Mouse (Mus musculus) forebrain, postnatal 0 days (tissue): ENCODE results near the gene Rnf19b. TPM values are rescaled to one million over a fixed set of nuclear protein-coding genes. Genes with fewer than 3 reads are reported as not detected.

Experiments used
- ATAC-seq: fragments of 200-750 bp; cut with Nextera tagmentation; 2 replicates; pipeline ENCODE4 v1.8.0; 2017; ENCODE audit warnings: mild to moderate bottlenecking, moderate library complexity
- DNase-seq: peaks from one replicate; pipeline ENCODE4 v3.0.0-alpha.2; 2015
- H3K27ac ChIP-seq: fragments of 300-500 bp; sonication (generic); 2 replicates; pipeline ENCODE4 v1.5.1; 2014; ENCODE audit warnings: low read depth, mild to moderate bottlenecking, antibody characterized with exemption, low read length, moderate library complexity, mixed read lengths
- H3K27me3 ChIP-seq: fragments of 300-500 bp; sonication (generic); 2 replicates; pipeline ENCODE4 v1.6.1; 2014; ENCODE audit warnings: mild to moderate bottlenecking, low read length, mixed read lengths; ENCODE audit not compliant: insufficient read depth
- H3K36me3 ChIP-seq: fragments of 300-500 bp; sonication (generic); 2 replicates; pipeline ENCODE4 v1.6.1; 2014; ENCODE audit warnings: mild to moderate bottlenecking, moderate library complexity; ENCODE audit not compliant: insufficient read depth
- H3K4me1 ChIP-seq: fragments of 300-500 bp; sonication (generic); 2 replicates; pipeline ENCODE4 v1.6.1; 2014; ENCODE audit warnings: antibody characterized with exemption; ENCODE audit not compliant: insufficient read depth
- H3K4me2 ChIP-seq: fragments of 300-500 bp; sonication (generic); 2 replicates; pipeline ENCODE4 v1.6.1; 2014; ENCODE audit warnings: low read depth, mild to moderate bottlenecking, moderate library complexity
- H3K4me3 ChIP-seq: fragments of 300-500 bp; sonication (generic); 2 replicates; pipeline ENCODE4 v1.5.1; 2014; ENCODE audit warnings: low read depth, low read length, mixed read lengths
- H3K9ac ChIP-seq: fragments of 300-500 bp; sonication (generic); 2 replicates; pipeline ENCODE4 v1.6.1; 2014; ENCODE audit warnings: mild to moderate bottlenecking
- H3K9me3 ChIP-seq: fragments of 300-500 bp; sonication (generic); 2 replicates; pipeline ENCODE4 v1.6.1; 2016; ENCODE audit warnings: low read length
- CTCF ChIP-seq: sonication (generic); IDR thresholded peaks from 2 replicates; pipeline ENCODE4 v1.5.1; 2016; ENCODE audit warnings: antibody characterized with exemption, control low read depth, low read depth
- WGBS: fragments of 180-500 bp; shearing (Covaris S2); extraction: QIAGEN DNeasy Blood & Tissue Kit; methylation state at CpG from one replicate; pipeline ENCODE4 v1.1.7; 2014; 5-methylcytosine and 5-hydroxymethylcytosine counted together
- polyA plus RNA-seq: library from polyadenylated mRNA; unstranded; fragments of >200 nt; fragmentation: Nextera tagmentation; extraction: Ambion mirVana; gene quantifications from 2 replicates; pipeline ENCODE4 v1.2.1, GENCODE M21; 2015
- total RNA-seq: library from RNA; depleted of rRNA; stranded (reverse); fragments of >200 nt; gene quantifications from 2 replicates; pipeline ENCODE4 v1.2.3, GENCODE M21; 2014

Gene Rnf19b
- total and polyA plus RNA-seq, 2 experiments from 2014 or later: 31.1 to 135 TPM

DNA sequence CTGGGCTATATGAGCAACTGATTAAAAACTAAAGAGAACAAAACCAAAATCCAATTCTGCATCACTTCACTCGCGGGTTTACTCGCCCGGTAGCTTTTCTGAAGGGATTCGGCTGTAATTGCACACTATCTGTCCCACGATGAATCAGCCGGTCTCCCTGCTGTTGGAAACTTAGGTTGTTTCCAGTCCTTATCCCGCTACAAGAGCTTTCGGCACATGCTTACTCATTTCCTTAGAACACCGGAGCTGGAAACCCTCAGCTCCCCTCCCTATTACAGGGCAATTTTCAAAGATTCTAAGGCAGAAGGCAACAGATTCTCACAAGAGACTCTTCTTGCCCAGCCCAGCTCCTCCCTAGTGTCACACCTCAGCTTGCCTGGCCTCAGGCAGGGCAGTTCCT, 40.9 kb upstream of the Rnf19b start:
- Histone ChIP-seq H3K36me3 (no peaks in the 10 kb centered on the region), H3K27me3 (no peaks in the 10 kb centered on the region), H3K27ac (no peak overlapping the region), H3K4me2 (no peak overlapping the region), H3K4me3 (no peak overlapping the region), H3K9me3 (no peaks in the 10 kb centered on the region), H3K9ac (no peak overlapping the region), H3K4me1 (0 out of 2 replicates have a peak, but pooled peaks cover 6% of the 10 kb centered on the region)
- WGBS: 86% methylated on average over 10 of the region's 10 CpGs
- ATAC-seq (no peak), DNase-seq (no peak)
- no peak for TF ChIP-seq CTCF

DNA sequence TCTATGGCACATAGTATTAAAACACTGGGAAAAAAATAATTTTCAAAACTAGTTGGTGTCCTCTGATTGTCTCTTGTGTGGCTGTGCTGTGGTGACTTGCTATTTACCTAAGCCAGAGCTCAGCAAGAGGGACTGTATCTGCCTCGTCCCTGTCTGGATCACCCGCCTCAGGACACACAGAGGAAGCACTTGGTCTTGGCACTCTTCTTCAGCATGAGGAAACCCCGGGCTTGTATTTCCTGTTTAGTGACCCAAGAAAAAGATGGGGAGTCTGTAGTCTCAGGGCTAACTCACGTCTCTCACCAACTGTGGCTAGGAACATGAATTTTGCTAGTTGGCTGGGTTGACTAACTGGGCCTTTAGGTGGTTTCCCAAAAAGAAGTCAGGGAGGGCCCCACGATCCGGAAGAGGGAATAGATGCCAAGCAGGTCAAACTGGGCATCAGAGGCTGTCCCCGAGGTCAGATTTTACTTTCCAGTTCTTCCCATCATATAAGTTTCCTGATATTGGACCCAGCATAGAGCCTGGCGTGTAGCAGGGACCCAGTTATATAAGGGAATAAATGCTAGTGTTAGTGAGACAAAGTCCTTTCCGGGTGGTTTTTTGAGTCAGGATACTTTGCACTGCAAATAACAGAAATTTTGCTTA, 39.2 kb upstream of the Rnf19b start:
- Histone ChIP-seq H3K36me3 (no peaks in the 10 kb centered on the region), H3K27me3 (no peaks in the 10 kb centered on the region), H3K27ac (no peak overlapping the region), H3K9ac (no peak overlapping the region), H3K4me2 (no peak overlapping the region), H3K9me3 (no peaks in the 10 kb centered on the region), H3K4me1 (0 out of 2 replicates have a peak, but pooled peaks cover 5% of the 10 kb centered on the region), H3K4me3 (no peak overlapping the region)
- ATAC-seq (no peak), DNase-seq (no peak)
- WGBS: 89% methylated on average over 9 of the region's 9 CpGs
- no peak for TF ChIP-seq CTCF

DNA sequence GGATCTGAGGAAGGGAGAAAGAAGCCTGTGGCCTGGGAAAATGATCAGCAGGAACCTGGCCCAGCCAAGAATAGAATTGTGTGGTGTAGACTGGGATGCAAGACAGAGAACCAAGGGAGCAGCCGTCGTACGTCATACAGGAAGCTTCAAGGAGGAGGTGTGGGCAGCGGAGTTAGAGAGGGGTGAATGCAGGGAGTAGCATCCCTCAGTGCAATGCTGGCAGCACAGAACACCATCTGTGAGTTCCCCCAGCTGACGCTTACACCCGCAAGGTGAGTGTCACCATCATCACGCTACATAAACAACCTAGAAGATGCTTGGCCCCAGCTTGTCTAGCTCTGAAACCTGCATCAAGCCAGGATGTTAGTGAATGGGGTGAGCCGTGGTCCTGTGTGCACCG, 38.3 kb upstream of the Rnf19b start:
- H3K36me3 ChIP-seq: no peaks in the 10 kb centered on the region
- DNase-seq (no peak), ATAC-seq (no peak)
- TF ChIP-seq CTCF: no peak
- no peak overlapping the region for H3K4me3 ChIP-seq
- H3K27me3 ChIP-seq: no peaks in the 10 kb centered on the region
- H3K27ac ChIP-seq: no peak overlapping the region
- H3K9me3 ChIP-seq: no peaks in the 10 kb centered on the region
- no peak overlapping the region for H3K4me2 ChIP-seq
- 60% methylated on average over 9 of the region's 9 CpGs for WGBS
- no peak overlapping the region for H3K9ac ChIP-seq
- H3K4me1 ChIP-seq: 0 out of 2 replicates have a peak, but pooled peaks cover 5% of the 10 kb centered on the region

DNA sequence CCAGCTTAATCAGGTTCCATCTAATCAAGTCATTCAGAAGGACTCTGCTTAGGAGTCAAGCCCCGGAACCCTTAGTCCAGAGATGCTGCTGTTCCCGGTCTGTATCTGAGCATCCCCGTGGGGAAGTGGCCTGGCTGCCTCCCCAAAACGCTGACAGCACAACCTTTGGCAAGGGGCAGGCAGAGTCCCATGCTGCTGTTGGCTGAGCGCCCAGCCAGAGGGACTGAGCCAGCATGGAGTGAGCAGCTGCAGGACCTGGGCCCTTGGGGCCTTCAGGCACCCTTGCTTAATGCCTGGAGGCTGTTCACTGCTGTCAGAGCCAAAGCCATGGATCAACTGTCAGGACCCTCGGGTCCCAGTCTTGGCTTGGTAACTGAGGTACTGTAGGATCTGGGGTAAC, 37.6 kb upstream of the Rnf19b start:
- H3K27ac ChIP-seq: no peak overlapping the region
- no peaks in the 10 kb centered on the region for H3K36me3 ChIP-seq
- H3K27me3 ChIP-seq: no peaks in the 10 kb centered on the region
- peak; percentile 78 for DNase-seq
- 22% methylated on average over 6 of the region's 6 CpGs for WGBS
- H3K4me2 ChIP-seq: no peak overlapping the region
- no peak overlapping the region for H3K9ac ChIP-seq
- peak; percentile 82 for ATAC-seq
- 0 out of 2 replicates have a peak, but pooled peaks cover 5% of the 10 kb centered on the region for H3K4me1 ChIP-seq
- no peak overlapping the region for H3K4me3 ChIP-seq
- H3K9me3 ChIP-seq: no peaks in the 10 kb centered on the region
- no peak for TF ChIP-seq CTCF

DNA sequence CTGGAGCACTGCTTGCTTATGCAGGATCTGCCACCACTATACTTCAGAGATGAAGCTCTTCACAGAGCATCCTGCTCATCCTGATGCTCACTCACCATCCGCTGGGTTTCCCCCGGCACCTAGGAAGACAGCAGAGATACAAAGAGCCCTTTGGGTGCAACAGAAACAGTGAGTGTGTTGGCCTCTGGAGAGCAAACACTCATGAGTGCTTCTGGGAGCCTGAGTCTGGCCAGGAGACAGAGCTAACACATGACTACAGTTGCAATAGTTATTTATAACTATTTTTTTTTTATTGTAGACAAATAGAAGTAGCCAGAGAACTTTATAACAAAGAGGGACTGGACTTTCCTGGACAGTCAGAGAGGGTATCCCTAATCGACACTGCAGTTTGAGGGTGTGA, 36.6 kb upstream of the Rnf19b start:
- H3K9me3 ChIP-seq: no peaks in the 10 kb centered on the region
- no peak overlapping the region for H3K27ac ChIP-seq
- no peak overlapping the region for H3K9ac ChIP-seq
- H3K4me3 ChIP-seq: no peak overlapping the region
- whole genome bisulfite sequencing: 81% methylated on average over 3 of the region's 3 CpGs
- H3K27me3 ChIP-seq: no peaks in the 10 kb centered on the region
- DNase-seq: no peak
- no peak for TF ChIP-seq CTCF
- 0 out of 2 replicates have a peak, but pooled peaks cover 5% of the 10 kb centered on the region for H3K4me1 ChIP-seq
- ATAC-seq: no peak
- H3K4me2 ChIP-seq: no peak overlapping the region
- no peaks in the 10 kb centered on the region for H3K36me3 ChIP-seq

DNA sequence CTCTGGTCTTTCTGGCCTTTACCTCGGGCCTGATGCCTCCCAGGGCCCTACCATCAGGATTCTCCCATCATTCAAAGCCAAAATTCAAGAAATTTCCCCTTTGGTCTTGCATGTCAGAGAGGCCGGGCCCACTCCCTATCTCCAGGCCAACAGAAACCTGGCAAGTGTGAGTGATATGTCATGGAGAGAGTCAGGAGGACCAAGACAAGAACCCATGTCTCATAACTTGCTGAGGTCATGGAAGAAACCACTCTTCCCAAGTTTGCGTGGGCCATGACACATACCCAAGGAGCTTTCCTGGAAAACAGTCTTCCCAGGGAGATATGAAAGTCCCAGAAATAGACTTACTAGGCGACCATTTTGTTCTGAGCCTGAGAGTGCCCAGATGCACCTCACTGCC, 36.2 kb upstream of the Rnf19b start:
- Histone ChIP-seq H3K36me3 (no peaks in the 10 kb centered on the region), H3K4me3 (no peak overlapping the region), H3K9me3 (no peaks in the 10 kb centered on the region), H3K27me3 (no peaks in the 10 kb centered on the region), H3K27ac (no peak overlapping the region), H3K4me1 (0 out of 2 replicates have a peak, but pooled peaks cover 5% of the 10 kb centered on the region), H3K4me2 (no peak overlapping the region), H3K9ac (no peak overlapping the region)
- WGBS: 83% methylated on average over 4 of the region's 4 CpGs
- TF ChIP-seq CTCF: no peak
- ATAC-seq (no peak), DNase-seq (no peak)

DNA sequence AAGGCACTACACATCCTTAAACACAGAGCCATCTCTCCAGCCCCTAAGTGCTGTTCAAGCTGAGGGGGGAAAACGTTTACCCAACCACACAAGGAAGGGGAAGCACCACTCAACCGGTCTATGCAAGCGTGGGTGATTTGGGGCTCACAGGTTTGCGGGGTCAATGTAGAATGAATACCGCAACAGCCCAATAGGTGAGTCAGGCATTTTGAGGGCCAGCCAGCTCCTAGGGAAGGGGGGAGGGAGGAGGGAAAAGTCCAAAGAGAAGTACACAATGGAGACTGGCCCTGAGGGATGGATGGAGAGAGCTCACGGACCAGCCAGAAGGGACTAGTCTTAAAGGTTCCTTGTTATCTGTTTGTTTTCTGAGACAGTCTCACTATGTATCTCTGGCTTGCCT, 34.2 kb upstream of the Rnf19b start:
- Histone ChIP-seq H3K36me3 (no peaks in the 10 kb centered on the region), H3K27ac (no peak overlapping the region), H3K9me3 (no peaks in the 10 kb centered on the region), H3K9ac (no peak overlapping the region), H3K4me2 (no peak overlapping the region), H3K4me3 (no peak overlapping the region), H3K4me1 (0 out of 2 replicates have a peak, but pooled peaks cover 5% of the 10 kb centered on the region), H3K27me3 (no peaks in the 10 kb centered on the region)
- no peak for TF ChIP-seq CTCF
- WGBS: 84% methylated on average over 6 of the region's 6 CpGs
- DNase-seq (no peak), ATAC-seq (no peak)
